Mouse (Mus musculus) hindbrain, embryonic 11.5 days (tissue): Measurements from ENCODE around the gene Asap3. TPM values are rescaled to one million over a fixed set of nuclear protein-coding genes. Genes with fewer than 3 reads are reported as not detected.

Source experiments
- ATAC-seq: fragments of 200-750 bp; cut with Nextera tagmentation; 2 replicates; pipeline ENCODE4 v1.8.0; 2017; ENCODE audit warnings: mild to moderate bottlenecking, moderate TSS enrichment, moderate library complexity; ENCODE audit not compliant: low FRiP score
- DNase-seq: peaks from one replicate; pipeline ENCODE4 v3.0.0-alpha.2; 2015; ENCODE audit warnings: low spot score
- H3K27ac ChIP-seq: fragments of 300-500 bp; sonication (generic); 2 replicates; pipeline ENCODE4 v1.5.1; 2014; ENCODE audit warnings: mild to moderate bottlenecking, low read depth, low read length
- H3K27me3 ChIP-seq: fragments of 300-500 bp; sonication (generic); 2 replicates; pipeline ENCODE4 v1.6.1; 2014; ENCODE audit warnings: mild to moderate bottlenecking, low read length, moderate library complexity, mixed read lengths; ENCODE audit not compliant: control insufficient read depth, insufficient read depth
- H3K36me3 ChIP-seq: fragments of 300-500 bp; sonication (generic); 2 replicates; pipeline ENCODE4 v1.6.1; 2014; ENCODE audit warnings: mild to moderate bottlenecking, low read length, moderate library complexity, mixed read lengths; ENCODE audit not compliant: control insufficient read depth, insufficient read depth
- H3K4me1 ChIP-seq: fragments of 300-500 bp; sonication (generic); replicated peaks from 2 replicates; pipeline ENCODE4 v1.6.1; 2014; ENCODE audit warnings: low read length, mixed read lengths; ENCODE audit not compliant: control insufficient read depth, insufficient read depth
- H3K4me2 ChIP-seq: fragments of 300-500 bp; sonication (generic); replicated peaks from 2 replicates; pipeline ENCODE4 v1.6.1; 2014; ENCODE audit warnings: mild to moderate bottlenecking, low read depth, low read length
- H3K4me3 ChIP-seq: fragments of 300-500 bp; sonication (generic); 2 replicates; pipeline ENCODE4 v1.5.1; 2014; ENCODE audit warnings: low read depth, low read length
- H3K9ac ChIP-seq: fragments of 300-500 bp; sonication (generic); 2 replicates; pipeline ENCODE4 v1.6.1; 2014; ENCODE audit warnings: low read depth, low read length
- H3K9me3 ChIP-seq: fragments of 300-500 bp; sonication (generic); 2 replicates; pipeline ENCODE4 v1.6.1; 2016; ENCODE audit warnings: low read length; ENCODE audit not compliant: control insufficient read depth
- WGBS: fragments of 180-500 bp; shearing (Covaris S2); extraction: QIAGEN DNeasy Blood & Tissue Kit; methylation state at CpG from one replicate; pipeline ENCODE4 v1.1.7; 2014; 5-methylcytosine and 5-hydroxymethylcytosine counted together
- polyA plus RNA-seq: library from polyadenylated mRNA; unstranded; fragments of >200 nt; fragmentation: Nextera tagmentation; extraction: Ambion mirVana; gene quantifications from 2 replicates; pipeline ENCODE4 v1.2.1, GENCODE M21; 2014

The Asap3 gene
- polyA plus RNA-seq, 1 experiment from 2014 or later = 2.5 TPM

DNA sequence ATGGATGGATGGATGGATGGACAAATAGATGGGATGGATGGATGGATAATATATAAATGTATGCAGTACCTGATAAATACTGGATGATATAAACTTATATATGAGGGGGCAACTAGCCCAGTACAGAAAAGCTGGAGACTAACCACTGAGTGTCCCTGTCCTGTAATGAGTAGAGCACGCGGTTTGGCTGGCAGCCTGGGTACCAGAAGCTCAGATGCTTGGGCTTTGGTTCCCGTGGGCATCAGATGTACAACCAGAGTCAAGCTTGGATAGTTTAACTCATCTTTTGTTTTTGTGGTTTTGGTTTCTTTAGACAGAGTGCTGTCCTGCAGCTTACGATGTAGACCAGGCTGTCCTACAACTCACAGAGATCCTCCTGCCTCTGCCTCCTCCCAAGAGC is 57.4 kb downstream of the Asap3 start:
- Histone ChIP-seq H3K4me1 (no peaks in the 10 kb centered on the region; the same call in 1 of the 2 replicates), H3K27me3 (no peaks in the 10 kb centered on the region), H3K27ac (no peak overlapping the region), H3K9me3 (no peaks in the 10 kb centered on the region), H3K9ac (no peak overlapping the region), H3K4me2 (no peak overlapping the region), H3K36me3 (no peaks in the 10 kb centered on the region), H3K4me3 (no peak overlapping the region)
- ATAC-seq = no peak
- DNase-seq = no peak
- WGBS = 97% methylated on average over 4 of the region's 4 CpGs

DNA sequence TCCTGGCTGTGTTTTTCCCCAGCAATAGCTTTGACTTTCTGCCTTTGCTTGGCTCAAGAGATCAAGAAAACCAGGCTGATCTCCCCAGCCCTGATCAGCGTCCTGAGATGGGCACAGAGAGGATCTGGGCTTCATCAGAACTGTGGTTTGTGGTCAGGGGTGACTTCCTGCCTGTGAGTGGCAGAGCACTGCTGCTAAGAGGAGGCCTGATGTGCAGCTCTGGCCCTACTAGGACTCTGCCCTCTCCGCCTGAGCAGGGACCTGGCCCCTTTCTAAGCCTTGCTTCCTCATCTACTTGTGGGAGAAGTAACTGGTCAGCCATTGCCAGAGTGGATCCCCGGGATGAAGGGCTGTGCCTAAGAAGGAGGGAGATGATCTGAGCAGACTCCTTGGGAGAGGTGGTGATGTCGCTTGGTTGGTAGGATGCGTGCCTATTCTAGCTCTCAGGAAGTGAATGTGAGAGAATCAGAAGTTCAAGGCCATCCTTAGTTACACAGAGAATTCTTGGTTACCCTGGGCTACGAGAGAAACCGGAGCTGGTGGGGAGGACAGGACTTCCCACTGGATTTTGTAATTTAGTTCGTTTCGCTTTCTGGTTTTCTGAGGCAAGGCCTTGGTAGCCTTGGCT is 60.7 kb downstream of the Asap3 start:
- WGBS = 88% methylated on average over 9 of the region's 9 CpGs
- Histone ChIP-seq H3K27me3 (no peaks in the 10 kb centered on the region), H3K36me3 (no peaks in the 10 kb centered on the region), H3K27ac (no peak overlapping the region), H3K4me1 (no peaks in the 10 kb centered on the region), H3K9me3 (no peaks in the 10 kb centered on the region), H3K9ac (no peak overlapping the region), H3K4me2 (no peak overlapping the region), H3K4me3 (no peak overlapping the region)
- ATAC-seq = no peak
- DNase-seq = no peak

DNA sequence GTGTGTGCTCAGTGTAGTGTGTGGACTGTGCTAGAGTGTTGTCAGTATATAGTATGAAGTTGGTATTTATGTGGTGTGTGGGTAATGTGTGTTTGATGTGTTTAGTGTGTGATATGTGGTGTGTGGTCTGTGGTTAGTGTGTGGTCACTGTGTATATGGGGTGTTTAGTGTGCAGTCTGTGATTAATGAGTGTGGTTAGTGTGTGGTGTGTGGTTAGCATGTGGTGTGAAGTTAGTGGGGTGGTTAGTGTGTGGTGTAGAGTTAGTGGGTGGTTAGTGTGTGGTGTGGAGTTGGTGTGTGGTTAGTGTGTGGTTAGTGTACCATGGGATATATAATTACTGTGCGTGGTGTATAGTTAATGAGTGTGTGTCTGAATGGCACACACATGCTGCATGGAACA is 62.7 kb downstream of the Asap3 start:
- no peak overlapping the region for H3K4me3 ChIP-seq
- H3K27me3 ChIP-seq = no peaks in the 10 kb centered on the region
- no peak overlapping the region for H3K27ac ChIP-seq
- no peaks in the 10 kb centered on the region for H3K36me3 ChIP-seq
- WGBS = 90% methylated on average over 1 of the region's 1 CpGs
- no peak overlapping the region for H3K4me2 ChIP-seq
- DNase-seq = no peak
- no peak for ATAC-seq
- H3K9me3 ChIP-seq = no peaks in the 10 kb centered on the region
- H3K4me1 ChIP-seq = no peaks in the 10 kb centered on the region
- H3K9ac ChIP-seq = no peak overlapping the region

DNA sequence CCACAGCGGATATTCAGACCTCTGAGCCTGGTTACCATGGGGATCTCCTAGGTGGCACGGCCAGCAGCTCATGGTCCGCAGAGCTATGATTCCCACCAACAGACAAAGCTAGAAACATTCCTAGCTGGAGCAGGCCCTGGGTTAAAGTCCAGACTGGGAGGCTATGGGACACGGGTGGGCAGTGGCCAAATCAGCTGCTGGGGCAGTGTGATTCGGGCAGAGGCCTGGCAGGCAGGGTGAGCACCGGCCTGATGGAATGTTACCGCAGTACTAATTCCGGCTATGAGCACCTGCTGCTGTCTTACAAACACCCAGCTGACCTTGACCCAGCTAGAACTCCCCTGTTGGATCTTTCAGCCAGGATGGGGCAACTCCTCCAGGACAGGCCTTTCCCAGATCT is 64.5 kb downstream of the Asap3 start:
- WGBS = 79% methylated on average over 8 of the region's 8 CpGs

DNA sequence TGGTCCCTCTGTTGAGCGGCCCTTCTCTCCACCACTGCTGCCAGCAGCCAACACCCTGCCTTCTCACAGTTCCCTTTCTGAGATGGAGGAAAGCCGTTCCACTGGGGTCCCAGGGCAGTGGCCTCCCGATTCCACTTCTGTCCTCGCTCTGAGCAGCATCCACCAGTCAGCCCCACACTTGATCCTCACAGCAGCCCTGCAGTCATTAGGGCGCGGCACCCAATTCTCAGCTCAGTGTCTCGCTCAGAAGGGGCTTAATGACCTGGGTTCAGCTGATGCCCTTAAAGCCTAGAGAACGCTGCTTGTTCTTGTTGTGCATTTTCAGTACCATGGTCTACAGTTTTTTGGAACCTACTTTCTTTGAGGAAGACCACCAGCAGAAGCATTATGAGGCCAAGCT is 74.9 kb downstream of the Asap3 start:
- Histone ChIP-seq H3K9me3 (no peaks in the 10 kb centered on the region), H3K27ac (no peak overlapping the region), H3K4me1 (peaks cover 10% of the 10 kb centered on the region; the same call in 1 of the 2 replicates), H3K36me3 (no peaks in the 10 kb centered on the region), H3K4me2 (no peak overlapping the region), H3K9ac (no peak overlapping the region), H3K27me3 (no peaks in the 10 kb centered on the region), H3K4me3 (no peak overlapping the region)
- no peak for DNase-seq
- no peak for ATAC-seq
- 77% methylated on average over 8 of the region's 8 CpGs for WGBS

More for the DNA sequence above, 64.5 kb downstream of the Asap3 start:
- Histone ChIP-seq H3K4me3 (no peak overlapping the region), H3K4me1 (no peaks in the 10 kb centered on the region), H3K27ac (no peak overlapping the region), H3K9ac (no peak overlapping the region), H3K27me3 (no peaks in the 10 kb centered on the region), H3K9me3 (no peaks in the 10 kb centered on the region), H3K36me3 (no peaks in the 10 kb centered on the region), H3K4me2 (no peak overlapping the region)
- DNase-seq (no peak), ATAC-seq (no peak)

DNA sequence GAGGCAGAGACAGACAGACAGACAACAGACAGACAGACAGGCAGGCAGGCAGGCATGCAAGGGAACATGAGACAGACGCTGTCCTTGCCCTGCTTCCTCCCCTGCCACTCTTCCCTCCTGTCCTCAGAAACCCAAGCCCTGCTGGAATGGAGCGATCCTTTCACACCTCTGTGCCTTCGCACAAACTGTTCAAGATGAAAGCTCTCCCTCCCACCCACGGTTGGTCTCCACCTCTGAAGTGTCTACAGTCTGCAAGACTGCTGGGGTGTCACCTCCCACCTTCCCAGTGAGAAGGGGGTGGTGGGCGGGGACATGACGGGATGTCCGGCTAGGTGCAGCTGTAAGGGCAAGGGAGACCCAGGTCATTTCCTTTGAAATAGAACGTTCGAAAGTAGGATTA is 75.4 kb downstream of the Asap3 start:
- Histone ChIP-seq H3K4me3 (no peak overlapping the region), H3K27ac (no peak overlapping the region), H3K27me3 (no peaks in the 10 kb centered on the region), H3K9ac (no peak overlapping the region), H3K9me3 (no peaks in the 10 kb centered on the region), H3K4me1 (peaks cover 10% of the 10 kb centered on the region; the same call in 1 of the 2 replicates), H3K4me2 (no peak overlapping the region), H3K36me3 (no peaks in the 10 kb centered on the region)
- DNase-seq (no peak), ATAC-seq (no peak)
- 55% methylated on average over 9 of the region's 9 CpGs for WGBS

DNA sequence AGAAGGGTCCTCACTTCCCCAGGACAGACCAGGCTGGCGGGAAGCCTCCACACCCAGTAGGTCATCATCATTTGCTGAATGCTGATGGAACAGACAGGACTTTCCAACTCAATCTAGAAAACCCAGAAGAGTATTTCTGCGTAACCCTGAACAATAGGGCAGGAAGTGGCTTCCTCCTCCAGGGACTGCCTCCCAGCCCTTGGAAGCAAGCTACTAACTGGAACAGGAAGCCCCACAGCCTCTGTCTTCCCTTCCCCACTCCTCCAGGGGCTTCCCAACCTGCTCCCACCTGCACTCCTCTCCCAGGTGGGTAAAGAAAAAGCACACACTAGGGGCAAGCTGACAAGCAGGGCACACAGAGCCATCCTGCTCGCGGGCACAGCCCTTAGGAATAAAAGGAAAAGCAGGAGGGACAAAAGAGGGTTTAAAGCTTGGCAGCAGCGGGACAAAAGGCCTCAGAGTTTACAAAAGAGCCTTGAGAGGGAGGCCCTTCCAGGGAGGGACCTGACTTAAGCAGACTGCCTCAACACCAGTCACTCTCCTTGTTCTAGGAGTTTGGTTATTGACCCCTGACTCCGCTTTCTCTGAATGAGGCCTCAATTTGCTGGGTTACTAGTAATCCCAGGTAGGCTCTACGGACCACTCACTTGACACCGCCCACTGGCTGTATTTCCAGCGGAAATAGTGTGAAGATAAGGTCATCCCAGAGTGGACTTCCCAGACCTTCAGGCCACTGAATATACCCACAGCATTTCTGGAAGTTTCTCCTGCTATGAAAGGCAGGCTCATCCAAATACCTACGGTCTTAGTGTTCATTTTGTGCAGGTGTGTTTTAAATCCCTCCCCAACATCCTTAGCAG is 76.7 kb downstream of the Asap3 start:
- Histone ChIP-seq H3K36me3 (no peaks in the 10 kb centered on the region), H3K4me1 (peaks cover 10% of the 10 kb centered on the region; the same call in 1 of the 2 replicates), H3K9me3 (no peaks in the 10 kb centered on the region), H3K27me3 (no peaks in the 10 kb centered on the region), H3K4me2 (no peak overlapping the region), H3K4me3 (no peak overlapping the region), H3K9ac (peak overlapping the region; percentile 16; the same call in 1 of the 2 replicates), H3K27ac (no peak overlapping the region)
- DNase-seq (peak; percentile 60), ATAC-seq (no peak)
- 28% methylated on average over 10 of the region's 10 CpGs for WGBS

DNA sequence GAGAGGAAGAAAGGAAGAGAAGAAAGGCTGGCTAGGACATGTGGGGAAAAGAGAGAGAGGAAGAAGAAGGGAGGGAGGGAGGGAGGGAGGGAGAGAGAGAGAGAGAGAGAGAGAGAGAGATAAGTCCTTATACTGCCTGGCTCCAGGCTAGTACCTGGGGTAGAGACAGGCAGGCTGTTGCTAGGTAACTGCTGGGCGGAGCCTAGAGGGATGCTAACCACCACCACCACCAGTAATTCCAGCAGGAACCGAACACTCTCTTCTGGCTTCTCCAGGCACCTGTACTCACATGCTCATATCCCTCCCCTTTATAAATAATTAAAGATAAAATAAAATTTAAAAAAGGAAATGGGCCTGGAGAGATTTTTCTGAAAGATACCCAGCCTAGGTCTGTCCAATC is 77.6 kb downstream of the Asap3 start:
- Histone ChIP-seq H3K27ac (no peak overlapping the region), H3K9ac (no peak overlapping the region), H3K4me3 (no peak overlapping the region), H3K9me3 (no peaks in the 10 kb centered on the region), H3K27me3 (peaks cover 1% of the 10 kb centered on the region), H3K4me2 (no peak overlapping the region), H3K36me3 (0 out of 2 replicates have a peak, but pooled peaks cover 5% of the 10 kb centered on the region), H3K4me1 (peaks cover 10% of the 10 kb centered on the region; the same call in 1 of the 2 replicates)
- WGBS = 14% methylated on average over 2 of the region's 2 CpGs
- peak; percentile 22 for DNase-seq
- ATAC-seq = no peak
